Mouse (Mus musculus): ENCODE measurements around the gene Fam120b. TPM values are rescaled to one million over a fixed set of nuclear protein-coding genes. Genes with fewer than 3 reads are reported as not detected.

The Fam120b gene
- total RNA-seq (2021), result 10 to 100 TPM; 19.9 to 22.1 TPM
- long read RNA-seq, experiment 1, full-length matches to known transcripts, result 14 of 24 reads
- long read RNA-seq, experiment 1, partial matches to known transcripts, result 6 of 24 reads
- long read RNA-seq, experiment 1, other reads (novel, unspliced or antisense), result 4 of 24 reads
- long read RNA-seq, experiment 2, full-length matches to known transcripts, result 23 of 47 reads
- long read RNA-seq, experiment 2, partial matches to known transcripts, result 14 of 47 reads
- long read RNA-seq, experiment 2, other reads (novel, unspliced or antisense), result 10 of 47 reads

GRCm38 (mm10) chr17:15395997-15396675 is at the start of gene Fam120b:
TSS of gene Fam120b (plus strand) at chr17:15396202.
- DNase-seq (ENCODE audit: low spot score in 2 of 2), result peak; percentile 67 to 76

- no peak for DNase-seq (ENCODE audit: low spot score in 2 of 2)
Measured at GRCm38 (mm10) chr17:15350152-15350551, 45.9 kb upstream of the Fam120b start.

GRCm38 (mm10) chr17:15352869-15353610 is 43.0 kb upstream of the Fam120b start:
- DNase-seq (ENCODE audit: low spot score in 2 of 2), result no peak

GRCm38 (mm10) chr17:15354006-15354405 is 42.0 kb upstream of the Fam120b start:
- DNase-seq (ENCODE audit: low spot score in 2 of 2), result no peak

- DNase-seq (ENCODE audit: low spot score in 2 of 2), result no peak
Measured at GRCm38 (mm10) chr17:15355072-15355471, 40.9 kb upstream of the Fam120b start.

- DNase-seq (ENCODE audit: low spot score in 2 of 2), result no peak
Measured at GRCm38 (mm10) chr17:15356526-15356925, 39.5 kb upstream of the Fam120b start.

- no peak for DNase-seq (ENCODE audit: low spot score in 2 of 2)
Measured at GRCm38 (mm10) chr17:15357071-15357470, 38.9 kb upstream of the Fam120b start.

- DNase-seq (ENCODE audit: low spot score in 2 of 2), result no peak
Measured at GRCm38 (mm10) chr17:15363656-15364055, 32.3 kb upstream of the Fam120b start.

- DNase-seq (ENCODE audit: low spot score in 2 of 2), result no peak
Measured at GRCm38 (mm10) chr17:15365650-15366049, 30.4 kb upstream of the Fam120b start.

GRCm38 (mm10) chr17:15370401-15370800 is 25.6 kb upstream of the Fam120b start:
- no peak for DNase-seq (ENCODE audit: low spot score in 2 of 2)

- no peak for DNase-seq (ENCODE audit: low spot score in 2 of 2)
Measured at GRCm38 (mm10) chr17:15371967-15372835, 23.8 kb upstream of the Fam120b start.

GRCm38 (mm10) chr17:15372931-15373652 is 22.9 kb upstream of the Fam120b start:
- no peak for DNase-seq (ENCODE audit: low spot score in 2 of 2)

GRCm38 (mm10) chr17:15374321-15375141 is 21.5 kb upstream of the Fam120b start:
- DNase-seq (ENCODE audit: low spot score in 2 of 2), result no peak

GRCm38 (mm10) chr17:15375224-15375623 is 20.8 kb upstream of the Fam120b start:
- no peak for DNase-seq (ENCODE audit: low spot score in 2 of 2)

- peak; percentile 64 to 65 for DNase-seq (ENCODE audit: low spot score in 2 of 2)
Measured at GRCm38 (mm10) chr17:15375701-15376493, 20.1 kb upstream of the Fam120b start.

- DNase-seq (ENCODE audit: low spot score in 2 of 2), result peak in 1 of 2 experiments; percentile 21
Measured at GRCm38 (mm10) chr17:15376494-15377181, 19.4 kb upstream of the Fam120b start, which contains the start of gene Dll1. TSS of gene Dll1 (minus strand) at chr17:15376872.

GRCm38 (mm10) chr17:15377901-15378300 is 18.1 kb upstream of the Fam120b start:
- DNase-seq (ENCODE audit: low spot score in 2 of 2), result no peak
